40 mouse cellular contexts compared by ENCODE assay signal in genomic region chr7:107683622-107684021, GRCm38 (mm10). TPM values are rescaled to one million over a fixed set of nuclear protein-coding genes. Genes with fewer than 3 reads are reported as not detected.
A peak's percentile ranks its signal among the peaks of the same experiment; 100 is the strongest.
DNase-seq lines count a peak whose midpoint lies in the region; ATAC-seq lines count a peak whose summit lies in the region.
"Had no signal": no experiment of that assay in that cellular context is flagged by ENCODE, and none has a peak within 500 bp of the region (broad histone marks: within the 10 kb centered on the region; RNA-seq: fewer than 3 reads in every experiment).

No protein-coding gene starts in this region.

- H3K27me3 ChIP-seq in hindbrain, embryonic 14.5 days (ENCODE audit: control insufficient read depth, insufficient read depth, low read length) = peaks cover 4% of the 10 kb centered on the region; the same call in 1 of the 2 replicates
- H3K27me3 ChIP-seq: embryonic facial prominence, embryonic 13.5 days; forebrain, embryonic 15.5 days; intestine, embryonic 15.5 days; liver, embryonic 15.5 days; midbrain, embryonic 15.5 days; neural tube, embryonic 12.5 days had no signal

- no peak overlapping the region for H3K27ac ChIP-seq in hindbrain, embryonic 14.5 days
- H3K27ac ChIP-seq: embryonic facial prominence, embryonic 13.5 days; forebrain, embryonic 10.5 days; forebrain, embryonic 15.5 days; heart, adult 2 months; intestine, embryonic 15.5 days; liver, embryonic 15.5 days; macrophage; midbrain, embryonic 10.5 days; midbrain, embryonic 15.5 days; neural tube, embryonic 12.5 days had no signal

- no peak overlapping the region for H3K9ac ChIP-seq in hindbrain, embryonic 14.5 days
- H3K9ac ChIP-seq: embryonic facial prominence, embryonic 13.5 days; forebrain, embryonic 15.5 days; heart, embryonic 12.5 days; intestine, embryonic 15.5 days; liver, embryonic 15.5 days; midbrain, embryonic 15.5 days; neural tube, embryonic 12.5 days had no signal

- no peaks in the 10 kb centered on the region for H3K36me3 ChIP-seq in hindbrain, embryonic 14.5 days (replicated peaks; ENCODE audit: control insufficient read depth, insufficient read depth)
- H3K36me3 ChIP-seq: forebrain, embryonic 10.5 days; forebrain, embryonic 15.5 days; intestine, embryonic 15.5 days; liver, embryonic 15.5 days; midbrain, embryonic 10.5 days; midbrain, embryonic 15.5 days; neural tube, embryonic 12.5 days had no signal

- 92% methylated on average over 3 of the region's 3 CpGs for WGBS in hindbrain, embryonic 14.5 days

- no peak overlapping the region for H3K4me2 ChIP-seq in hindbrain, embryonic 14.5 days (replicated peaks)
- H3K4me2 ChIP-seq: embryonic facial prominence, embryonic 13.5 days; forebrain, embryonic 15.5 days; heart, embryonic 12.5 days; intestine, embryonic 15.5 days; liver, embryonic 15.5 days; midbrain, embryonic 15.5 days; neural tube, embryonic 12.5 days had no signal

- ATAC-seq in hindbrain, embryonic 14.5 days (ENCODE audit: low FRiP score) = no peak
- ATAC-seq: forebrain, embryonic 15.5 days; hindbrain, embryonic 16.5 days; intestine, embryonic 15.5 days; midbrain, embryonic 15.5 days had no signal

- H3K9me3 ChIP-seq in hindbrain, embryonic 14.5 days (ENCODE audit: control insufficient read depth, low read length) = no peaks in the 10 kb centered on the region
- H3K9me3 ChIP-seq: embryonic facial prominence, embryonic 13.5 days; forebrain, embryonic 10.5 days; forebrain, embryonic 15.5 days; heart, embryonic 12.5 days; intestine, embryonic 15.5 days; liver, embryonic 15.5 days; midbrain, embryonic 10.5 days; midbrain, embryonic 15.5 days; neural tube, embryonic 12.5 days had no signal

- no peak overlapping the region for H3K4me3 ChIP-seq in hindbrain, embryonic 14.5 days (replicated peaks; ENCODE audit: low read length)
- H3K4me3 ChIP-seq: embryonic facial prominence, embryonic 13.5 days; forebrain, embryonic 10.5 days; forebrain, embryonic 15.5 days; heart, adult 2 months; heart, embryonic 12.5 days; intestine, embryonic 15.5 days; liver, embryonic 15.5 days; midbrain, embryonic 10.5 days; midbrain, embryonic 15.5 days; myocyte; neural tube, embryonic 12.5 days had no signal

- intact Hi-C loops in heart, postnatal 10 days (cut with DNase I) = no loop called here
- intact Hi-C loops in left cerebral cortex, postnatal 36 days (cut with DNase I) = no loop called here

- peak; percentile 90 for DNase-seq in heart, adult 11 months
- DNase-seq in heart, postnatal 10 days = no peak
- DNase-seq in lung, postnatal 36 days = peak; percentile 66
- no peak for DNase-seq in lung, postnatal 25 days (ENCODE audit: low spot score)
- peak; percentile 22 to 48 for DNase-seq in monocyte, adult 2 months (ENCODE audit: low read depth in 1 of 2, low spot score in 2 of 2)
- DNase-seq in left cerebral cortex, postnatal 36 days (ENCODE audit: low spot score in 2 of 2) = no peak
- no peak for DNase-seq in hindbrain, embryonic 14.5 days (ENCODE audit: low spot score)
- DNase-seq: adrenal gland, postnatal 25 days; cerebellum, adult 11-12 months; cerebellum, adult 9-11 months; gastrocnemius, postnatal 25 days; heart, adult 2 months; kidney, adult 8-10 months; kidney, postnatal 10 days; layer of hippocampus, postnatal 36 days; liver; right cerebral cortex, adult 18-20 months; spleen, adult 18-20 months; thymus, postnatal 14 days had no signal

- H3K4me1 ChIP-seq in hindbrain, embryonic 14.5 days (replicated peaks; ENCODE audit: control insufficient read depth, insufficient read depth, low read length) = no peaks in the 10 kb centered on the region
- H3K4me1 ChIP-seq: forebrain, embryonic 15.5 days; liver, embryonic 15.5 days; midbrain, embryonic 15.5 days; neural tube, embryonic 12.5 days had no signal

RNA-seq across cellular contexts. Expression of gene 5330417H12Rik, which starts 58.7 kb away (rescaled TPM):
- total RNA-seq in heart, postnatal 10 days (2021) = not detected
- not detected for total RNA-seq in left cerebral cortex, postnatal 36 days (2021)
- not detected in 2 replicates for polyA plus RNA-seq in hindbrain, embryonic 14.5 days (2014; fragmentation: Nextera tagmentation; extraction: Ambion mirVana)
- total RNA-seq: adrenal gland, postnatal 25 days; gastrocnemius, adult 18-20 months; gastrocnemius, postnatal 25 days; heart, adult 2 months; hematopoietic stem cell, adult 5-6 weeks; layer of hippocampus, postnatal 36 days; left cerebral cortex, postnatal 10 days had no signal
- polyA plus RNA-seq: embryonic facial prominence, embryonic 13.5 days; forebrain, embryonic 10.5 days; forebrain, embryonic 15.5 days; frontal cortex, adult 2 months; heart, adult 2 months; heart, embryonic 12.5 days; heart, postnatal 0 days; hindbrain, embryonic 16.5 days; intestine, embryonic 15.5 days; large intestine, adult 2 months; limb, embryonic 11.5 days; liver, embryonic 15.5 days; macrophage; midbrain, embryonic 10.5 days; midbrain, embryonic 15.5 days; myocyte; neural tube, embryonic 12.5 days; stomach, embryonic 14.5 days; urinary bladder, adult 2 months had no signal

Comparison
In these comparisons a context has a peak if more than half of its experiments do, and no peak if none do; other contexts are left out.
1. DNase-seq: peak in heart, adult 11 months (single experiment), lung, postnatal 36 days (single experiment) and monocyte, adult 2 months (2 of 2); none in heart, postnatal 10 days (0 of 2), lung, postnatal 25 days (single experiment), left cerebral cortex, postnatal 36 days (0 of 2) and hindbrain, embryonic 14.5 days (single experiment).